Mouse (Mus musculus) bone marrow macrophage, adult 2 months (primary cell): ENCODE measurements around the gene Tor2a.

Experiments used
- CTCF ChIP-seq: IDR thresholded peaks from 2 replicates; pipeline ENCODE4 v1.5.1; 2012; ENCODE audit warnings: low read depth, mild to moderate bottlenecking, low read length, moderate library complexity
- POLR2A ChIP-seq: IDR thresholded peaks from 2 replicates; pipeline ENCODE4 v1.6.1; 2012; ENCODE audit warnings: mild to moderate bottlenecking, low read depth, low read length, borderline replicate concordance

DNA sequence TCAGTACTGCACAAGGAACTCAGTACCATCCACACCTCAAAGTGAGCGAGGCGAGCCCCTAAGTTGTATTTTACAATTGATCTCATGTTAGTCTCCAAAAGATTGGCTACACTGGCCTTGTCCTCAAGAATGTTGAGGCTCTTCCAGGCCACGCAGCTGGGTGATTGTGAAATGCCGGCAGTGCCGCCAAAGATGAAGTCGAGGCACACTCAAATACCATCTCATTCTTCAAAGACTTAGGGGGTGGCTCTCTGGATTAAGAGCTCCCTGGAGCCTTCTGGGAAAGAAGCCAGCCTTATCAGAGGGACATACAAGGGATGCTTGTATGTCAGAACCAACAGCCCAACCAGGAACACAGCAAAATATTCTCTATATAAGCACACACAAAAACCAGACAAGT lies 34.3 kb downstream of the Tor2a start:
- TF ChIP-seq POLR2A (no peak), CTCF (no peak)
